Mouse (Mus musculus) cerebellum, adult 2 months (tissue): ENCODE data around the gene Nelfa.

Experiments
- CTCF ChIP-seq: fragments of 200-500 bp; IDR thresholded peaks from 2 replicates; pipeline ENCODE4 v1.5.1; 2011; ENCODE audit warnings: low read depth, mild to moderate bottlenecking, control low read depth, low read length, moderate library complexity, borderline replicate concordance; ENCODE audit not compliant: insufficient read depth
- POLR2A ChIP-seq: fragments of 200-500 bp; IDR thresholded peaks from 2 replicates; pipeline ENCODE4 v1.6.1; 2011; ENCODE audit warnings: low read length, control low read depth, borderline replicate concordance; ENCODE audit not compliant: insufficient read depth

DNA sequence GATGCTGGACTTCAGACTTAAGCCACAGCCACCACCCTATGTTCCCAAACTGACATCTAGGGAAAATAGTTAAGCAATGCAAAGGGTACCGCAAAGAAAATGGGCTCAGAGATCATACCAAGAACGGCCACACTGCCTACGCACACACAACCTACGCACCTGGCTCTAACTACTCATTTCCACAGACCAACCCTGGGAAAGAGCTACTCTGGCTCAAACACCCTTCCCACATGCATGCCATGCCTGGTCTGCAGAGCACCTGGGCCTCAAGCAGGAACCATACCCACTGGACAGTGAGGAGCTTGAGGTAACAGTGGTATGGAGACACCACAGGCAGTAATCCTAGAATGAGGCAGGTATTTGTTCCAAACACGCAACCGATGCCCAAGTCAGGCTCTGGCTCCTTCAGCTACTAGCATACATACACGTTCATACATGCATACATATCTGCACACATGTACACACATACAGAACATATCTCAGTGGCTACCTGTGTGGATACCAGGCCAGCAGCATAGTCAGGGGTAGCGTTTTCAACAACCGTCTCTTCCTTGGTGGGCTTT lies 35.4 kb downstream of the Nelfa start:
- TF ChIP-seq POLR2A (no peak), CTCF (no peak)
